Mouse (Mus musculus) liver, postnatal 0 days (tissue): Measurements from ENCODE around the gene Klhl36. TPM values are rescaled to one million over a fixed set of nuclear protein-coding genes. Genes with fewer than 3 reads are reported as not detected.

ENCODE experiments used
- ATAC-seq: fragments of 200-750 bp; cut with Nextera tagmentation; 2 replicates; pipeline ENCODE4 v1.8.0; 2017; ENCODE audit warnings: mild to moderate bottlenecking, moderate library complexity
- DNase-seq: peaks from one replicate; pipeline ENCODE4 v3.0.0-alpha.2; 2016
- H3K27ac ChIP-seq: fragments of 300-500 bp; sonication (generic); 2 replicates; pipeline ENCODE4 v1.5.1; 2014; ENCODE audit warnings: antibody characterized with exemption, moderate library complexity, mild to moderate bottlenecking, low read depth
- H3K27me3 ChIP-seq: fragments of 300-500 bp; sonication (generic); 2 replicates; pipeline ENCODE4 v1.6.1; 2014; ENCODE audit warnings: low read length, control low read depth, mixed read lengths; ENCODE audit not compliant: insufficient read depth
- H3K36me3 ChIP-seq: fragments of 300-500 bp; sonication (generic); replicated peaks from 2 replicates; pipeline ENCODE4 v1.6.1; 2014; ENCODE audit warnings: mild to moderate bottlenecking, control low read depth, low read length, moderate library complexity, mixed read lengths; ENCODE audit not compliant: insufficient read depth
- H3K4me1 ChIP-seq: fragments of 300-500 bp; sonication (generic); 2 replicates; pipeline ENCODE4 v1.6.1; 2014; ENCODE audit warnings: antibody characterized with exemption, mild to moderate bottlenecking, control low read depth; ENCODE audit not compliant: insufficient read depth
- H3K4me2 ChIP-seq: fragments of 300-500 bp; sonication (generic); 2 replicates; pipeline ENCODE4 v1.6.1; 2014; ENCODE audit warnings: low read depth, mild to moderate bottlenecking, low read length, moderate library complexity, mixed read lengths
- H3K4me3 ChIP-seq: fragments of 300-500 bp; sonication (generic); 2 replicates; pipeline ENCODE4 v1.5.1; 2014; ENCODE audit warnings: low read depth, low read length
- H3K9ac ChIP-seq: fragments of 300-500 bp; sonication (generic); replicated peaks from 2 replicates; pipeline ENCODE4 v1.6.1; 2014; ENCODE audit warnings: mild to moderate bottlenecking, moderate library complexity
- H3K9me3 ChIP-seq: fragments of 300-500 bp; sonication (generic); 2 replicates; pipeline ENCODE4 v1.6.1; 2016; ENCODE audit warnings: mild to moderate bottlenecking, control low read depth, low read length, mixed read lengths
- CTCF ChIP-seq: sonication (generic); IDR thresholded peaks from 2 replicates; pipeline ENCODE4 v1.5.1; 2016; ENCODE audit warnings: antibody characterized with exemption, low read depth
- EP300 ChIP-seq: IDR thresholded peaks from 2 replicates; pipeline ENCODE4 v1.6.1; 2016; ENCODE audit warnings: antibody characterized with exemption, low read depth, mild to moderate bottlenecking
- WGBS: fragments of 180-500 bp; shearing (Covaris S2); extraction: QIAGEN DNeasy Blood & Tissue Kit; methylation state at CpG from one replicate; pipeline ENCODE4 v1.1.7; 2014; ENCODE audit not compliant: insufficient replicate concordance; 5-methylcytosine and 5-hydroxymethylcytosine counted together
- polyA plus RNA-seq: library from polyadenylated mRNA; unstranded; fragments of >200 nt; fragmentation: Nextera tagmentation; extraction: Ambion mirVana; gene quantifications from 2 replicates; pipeline ENCODE4 v1.2.1, GENCODE M21; 2015

The Klhl36 gene
- polyA plus RNA-seq, 1 experiment from 2014 or later, result 4.9 TPM

DNA sequence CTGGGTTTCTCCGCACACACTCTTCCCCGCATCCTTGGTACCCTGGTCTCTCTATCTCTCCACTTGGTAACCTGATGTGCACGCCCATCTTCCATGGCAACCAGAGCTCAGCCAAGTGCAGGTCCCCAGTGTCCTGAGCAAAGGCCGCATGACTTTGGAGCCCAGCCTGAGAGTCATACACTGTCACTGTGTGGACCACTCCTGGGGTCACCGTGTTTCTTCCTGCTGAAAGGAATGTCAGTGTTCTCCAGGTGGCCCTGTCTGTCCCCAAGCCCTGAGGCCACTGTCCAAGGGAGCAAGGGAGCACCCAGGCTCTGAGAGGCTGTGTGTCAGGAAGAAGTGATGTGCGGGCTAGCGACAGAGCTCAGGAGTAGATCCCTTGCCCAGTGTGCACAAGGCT, 21.2 kb downstream of the Klhl36 start:
- 88% methylated on average over 7 of the region's 7 CpGs for WGBS
- DNase-seq (no peak), ATAC-seq (no peak)
- H3K27me3 ChIP-seq, result no peaks in the 10 kb centered on the region
- no peaks in the 10 kb centered on the region for H3K9me3 ChIP-seq
- H3K4me2 ChIP-seq, result no peak overlapping the region
- no peak overlapping the region for H3K4me3 ChIP-seq
- TF ChIP-seq EP300 (no peak), CTCF (no peak)
- H3K36me3 ChIP-seq, result no peaks in the 10 kb centered on the region; the same call in 1 of the 2 replicates
- no peak overlapping the region for H3K27ac ChIP-seq
- no peak overlapping the region for H3K9ac ChIP-seq
- peaks cover 7% of the 10 kb centered on the region for H3K4me1 ChIP-seq

DNA sequence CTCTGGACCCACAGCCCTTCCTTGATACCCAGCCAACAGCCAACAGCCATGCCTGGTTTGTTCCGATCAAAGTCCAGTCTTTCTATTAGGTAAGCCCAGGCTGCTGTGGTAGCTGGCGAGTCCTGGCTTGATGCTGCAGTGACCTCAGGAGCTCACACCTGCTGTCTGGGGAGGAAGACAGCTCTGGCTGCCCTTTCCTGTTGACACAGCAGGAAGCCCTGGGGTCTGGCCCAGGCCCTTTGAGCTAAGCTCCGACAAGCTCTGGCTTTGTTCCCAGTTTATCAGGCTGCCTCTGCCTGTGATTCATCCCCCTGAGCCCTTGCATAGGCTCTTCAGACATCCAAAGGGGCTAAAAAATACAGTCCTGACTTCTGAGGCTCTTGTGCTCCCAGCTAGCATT, 23.5 kb downstream of the Klhl36 start:
- peaks cover 7% of the 10 kb centered on the region for H3K4me1 ChIP-seq
- 0 out of 2 replicates have a peak overlapping the region, but pooled peaks have one; percentile 1 for H3K4me2 ChIP-seq
- no peak for TF ChIP-seq EP300
- TF ChIP-seq CTCF, result no peak
- no peak overlapping the region for H3K4me3 ChIP-seq
- H3K9ac ChIP-seq, result 0 out of 2 replicates have a peak overlapping the region, but pooled peaks have one; percentile 6
- 39% methylated on average over 3 of the region's 3 CpGs for WGBS
- ATAC-seq (peak; percentile 95), DNase-seq (peak; percentile 59)
- no peaks in the 10 kb centered on the region for H3K36me3 ChIP-seq
- no peaks in the 10 kb centered on the region for H3K27me3 ChIP-seq
- H3K9me3 ChIP-seq, result no peaks in the 10 kb centered on the region
- peak overlapping the region; percentile 58 for H3K27ac ChIP-seq

- DNase-seq, result peak; percentile 72
- no peak overlapping the region for H3K4me2 ChIP-seq
- no peaks in the 10 kb centered on the region for H3K36me3 ChIP-seq
- H3K27me3 ChIP-seq, result no peaks in the 10 kb centered on the region
- TF ChIP-seq CTCF, result peak; percentile 92
- TF ChIP-seq EP300, result no peak
- 88% methylated on average over 3 of the region's 3 CpGs for WGBS
- no peak for ATAC-seq
- H3K27ac ChIP-seq, result no peak overlapping the region
- H3K9me3 ChIP-seq, result no peaks in the 10 kb centered on the region
- no peak overlapping the region for H3K4me3 ChIP-seq
- H3K4me1 ChIP-seq, result peaks cover 7% of the 10 kb centered on the region
- H3K9ac ChIP-seq, result no peak overlapping the region
Observed at GRCm38 (mm10) chr8:119887130-119887529, 25.1 kb downstream of the Klhl36 start.

DNA sequence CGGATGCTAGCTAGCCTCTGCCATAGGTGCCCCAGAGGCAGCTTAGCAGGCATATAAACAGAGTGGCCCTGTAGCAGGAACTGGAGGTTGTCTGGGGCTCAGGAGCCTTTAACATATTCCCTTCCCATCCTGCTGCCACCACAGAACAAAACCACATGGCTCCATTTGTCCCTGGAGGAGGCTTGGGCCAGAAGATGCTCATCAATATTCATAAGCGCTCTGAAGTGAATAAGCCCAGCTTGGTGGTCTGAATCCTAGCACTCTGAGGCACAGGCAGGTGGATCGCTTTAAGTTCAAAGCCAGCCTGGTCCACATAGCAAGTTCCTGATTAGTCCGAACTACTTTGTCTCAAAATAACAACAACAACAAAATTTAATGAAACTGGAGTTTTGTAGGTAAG, 25.9 kb downstream of the Klhl36 start:
- peaks cover 7% of the 10 kb centered on the region for H3K4me1 ChIP-seq
- H3K4me3 ChIP-seq, result no peak overlapping the region
- H3K9ac ChIP-seq, result no peak overlapping the region
- no peaks in the 10 kb centered on the region for H3K27me3 ChIP-seq
- WGBS, result 71% methylated on average over 4 of the region's 4 CpGs
- DNase-seq (no peak), ATAC-seq (no peak)
- TF ChIP-seq CTCF (no peak), EP300 (no peak)
- H3K36me3 ChIP-seq, result no peaks in the 10 kb centered on the region
- no peak overlapping the region for H3K4me2 ChIP-seq
- no peaks in the 10 kb centered on the region for H3K9me3 ChIP-seq
- H3K27ac ChIP-seq, result no peak overlapping the region

DNA sequence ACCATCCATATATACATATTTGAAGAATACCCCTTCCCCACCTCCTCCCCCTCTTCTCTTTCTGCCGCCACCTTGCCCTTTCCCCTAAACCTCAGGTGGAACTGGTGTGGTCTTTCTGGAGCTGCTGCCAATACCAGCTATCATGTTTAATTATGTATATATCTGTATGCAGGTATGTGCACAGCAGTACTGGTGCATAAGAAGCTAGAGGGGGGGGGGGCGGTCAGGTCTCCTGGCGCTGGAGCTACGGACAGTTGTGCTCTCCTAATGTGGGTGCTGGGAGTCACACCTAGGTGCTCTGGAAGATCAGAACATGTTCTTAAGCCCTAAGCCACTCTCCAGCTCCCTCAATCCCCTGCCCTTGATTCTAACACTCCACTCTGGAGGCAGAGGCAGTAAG, 35.0 kb downstream of the Klhl36 start:
- no peak overlapping the region for H3K27ac ChIP-seq

GRCm38 (mm10) chr8:119897933-119898332, 35.9 kb downstream of the Klhl36 start:
- Histone ChIP-seq H3K4me3 (no peak overlapping the region), H3K9me3 (no peaks in the 10 kb centered on the region), H3K27me3 (peaks cover 11% of the 10 kb centered on the region; the same call in 1 of the 2 replicates), H3K36me3 (no peaks in the 10 kb centered on the region), H3K9ac (no peak overlapping the region; the same call in 1 of the 2 replicates), H3K4me1 (peaks cover 12% of the 10 kb centered on the region), H3K27ac (no peak overlapping the region), H3K4me2 (no peak overlapping the region; the same call in 1 of the 2 replicates)
- ATAC-seq, result peak; percentile 27; the same call in 1 of the 2 replicates
- WGBS, result 8% methylated on average over 13 of the region's 13 CpGs
- TF ChIP-seq CTCF, result no peak
- no peak for TF ChIP-seq EP300
- no peak for DNase-seq

More for the DNA sequence above, 35.0 kb downstream of the Klhl36 start:
- 77% methylated on average over 4 of the region's 4 CpGs for WGBS
- Histone ChIP-seq H3K27me3 (peaks cover 11% of the 10 kb centered on the region; the same call in 1 of the 2 replicates), H3K4me1 (peaks cover 12% of the 10 kb centered on the region), H3K9ac (no peak overlapping the region), H3K9me3 (no peaks in the 10 kb centered on the region), H3K36me3 (no peaks in the 10 kb centered on the region), H3K4me3 (no peak overlapping the region), H3K4me2 (no peak overlapping the region)
- DNase-seq (no peak), ATAC-seq (no peak)
- TF ChIP-seq EP300 (no peak), CTCF (no peak)
